Mouse (Mus musculus) small intestine, adult 2 months (tissue): ENCODE measurements around the gene Urah.

Experiments used
- CTCF ChIP-seq: fragments of 200-500 bp; IDR thresholded peaks from 2 replicates; pipeline ENCODE4 v1.5.1; 2012; ENCODE audit warnings: low read depth, mild to moderate bottlenecking, control low read depth, inconsistent platforms, low read length, moderate library complexity, mixed read lengths; ENCODE audit not compliant: insufficient replicate concordance, insufficient read length; ENCODE audit errors: extremely low read depth
- POLR2A ChIP-seq: fragments of 200-500 bp; IDR thresholded peaks from 2 replicates; pipeline ENCODE4 v1.6.1; 2012; ENCODE audit warnings: low read depth, mild to moderate bottlenecking, control low read depth, inconsistent platforms, low read length, moderate library complexity

- TF ChIP-seq POLR2A: 0 out of 2 replicates have a peak, but pooled peaks have one; percentile 54
- TF ChIP-seq CTCF: no peak
Measured at GRCm38 (mm10) chr7:140855860-140856784, 21.3 kb downstream of the Urah start, which contains the start of gene Gm45785.
